Mouse (Mus musculus) gastrocnemius, postnatal 36 days (tissue): ENCODE measurements around the gene Tfap4. TPM values are rescaled to one million over a fixed set of nuclear protein-coding genes. Genes with fewer than 3 reads are reported as not detected.
A peak's percentile ranks its signal among the peaks of the same experiment; 100 is the strongest.
"Not testable (repeated sequence)": the region's sequence is repeated elsewhere in the genome, so short reads cannot be mapped to it uniquely, and the experiment has no call there.

ENCODE experiments used
- DNase-seq, 2 experiments: peaks; one replicate each; pipeline ENCODE4 v3.0.0; 2022
- intact Hi-C: fragments of 180-260 bp; cut with DNase I; formaldehyde crosslinking; loops from one replicate; pipeline ENCODE4 v1.15.1; 2025
- total RNA-seq, 2 experiments: library from RNA; stranded (reverse); gene quantifications; 2 replicates each; pipeline ENCODE4 v1.2.3; 2021

The Tfap4 gene
- total RNA-seq, 2 experiments from 2014 or later: 2.6 to 4.1 TPM

GRCm38 (mm10) chr16:4593971-4594813 lies 34.5 kb upstream of the Tfap4 start, which contains the start of gene Glis2:
TSS of gene Glis2 (plus strand) at chr16:4594713.
- intact Hi-C loops: no loop called here
- DNase-seq: peak; percentile 61

GRCm38 (mm10) chr16:4592909-4593875 lies 33.5 kb upstream of the Tfap4 start:
- peak in 1 of 2 experiments; percentile 46 for DNase-seq
- intact Hi-C loops: no loop called here

GRCm38 (mm10) chr16:4590236-4590635 lies 30.6 kb upstream of the Tfap4 start:
- intact Hi-C loops: no loop called here
- DNase-seq: no peak

- no peak for DNase-seq
- intact Hi-C loops: no loop called here
Measured at GRCm38 (mm10) chr16:4587516-4588210, 28.0 kb upstream of the Tfap4 start.

GRCm38 (mm10) chr16:4586531-4587123 lies 27.0 kb upstream of the Tfap4 start:
- intact Hi-C loops: no loop called here
- peak; percentile 96 for DNase-seq

- DNase-seq: no peak
- intact Hi-C loops: no loop called here
Measured at GRCm38 (mm10) chr16:4585642-4586530, 26.2 kb upstream of the Tfap4 start.

- intact Hi-C loops: no loop called here
Measured at GRCm38 (mm10) chr16:4584438-4584837, 24.8 kb upstream of the Tfap4 start.

GRCm38 (mm10) chr16:4583807-4584206 lies 24.2 kb upstream of the Tfap4 start:
- no peak for DNase-seq
- intact Hi-C loops: no loop called here

More at GRCm38 (mm10) chr16:4584438-4584837, 24.8 kb upstream of the Tfap4 start:
- no peak for DNase-seq

GRCm38 (mm10) chr16:4581179-4581578 lies 21.5 kb upstream of the Tfap4 start:
- intact Hi-C loops, DNase-seq: not testable (repeated sequence)

- intact Hi-C loops: no loop called here
- no peak for DNase-seq
Measured at GRCm38 (mm10) chr16:4578630-4579029, 19.0 kb upstream of the Tfap4 start.

GRCm38 (mm10) chr16:4576873-4577272 lies 17.2 kb upstream of the Tfap4 start:
- intact Hi-C loops: no loop called here

GRCm38 (mm10) chr16:4576038-4576437 lies 16.4 kb upstream of the Tfap4 start:
- intact Hi-C loops: no loop called here
- no peak for DNase-seq

More at GRCm38 (mm10) chr16:4576873-4577272, 17.2 kb upstream of the Tfap4 start:
- no peak for DNase-seq

- intact Hi-C loops: no loop called here
- DNase-seq: no peak
Measured at GRCm38 (mm10) chr16:4570737-4571136, 11.1 kb upstream of the Tfap4 start.

- intact Hi-C loops: loop anchor here (1.0 to 5.0 kb wide), 2 partner anchors 40 to 99 kb away; no protein-coding TSS in a partner anchor
- peak; percentile 76 to 86 for DNase-seq
Measured at GRCm38 (mm10) chr16:4567912-4568311, 8.3 kb upstream of the Tfap4 start.

GRCm38 (mm10) chr16:4560145-4560952 lies 695 bp upstream of the Tfap4 start:
- DNase-seq: peak; percentile 67 to 73
- intact Hi-C loops: no loop called here

- DNase-seq: peak; percentile 61 to 70
- intact Hi-C loops: no loop called here
Measured at GRCm38 (mm10) chr16:4558980-4559631, 548 bp downstream of the Tfap4 start.

- intact Hi-C loops: no loop called here
- DNase-seq: peak; percentile 84 to 86
Measured at GRCm38 (mm10) chr16:4558384-4558979, 1.2 kb downstream of the Tfap4 start.
